In the genomic region with DNA sequence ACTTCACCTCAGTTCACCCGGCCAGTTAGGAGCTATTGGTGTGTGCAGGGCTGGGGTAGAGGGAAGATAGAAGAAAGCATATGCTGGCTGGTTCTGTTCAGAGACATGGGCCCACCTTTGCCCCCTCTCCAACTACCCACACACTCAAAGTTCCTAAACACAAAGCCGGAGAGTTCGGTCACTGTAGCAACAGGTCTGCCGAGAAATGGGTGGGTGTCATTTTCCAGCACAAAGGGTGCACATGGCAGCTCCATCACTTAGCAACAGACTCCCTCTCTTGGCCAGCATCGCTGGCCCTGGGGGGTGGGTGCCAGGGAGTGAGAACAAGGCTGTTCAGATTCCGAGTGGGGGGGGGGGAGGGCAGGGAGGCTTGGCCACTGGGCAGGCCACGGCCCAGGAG, we compare ENCODE assay signal across 10 mouse cellular contexts. TPM values are rescaled to one million over a fixed set of nuclear protein-coding genes. Genes with fewer than 3 reads are reported as not detected.
DNase-seq lines count a peak whose midpoint lies in the region; ATAC-seq lines count a peak whose summit lies in the region.
"Had no signal": no experiment of that assay in that cellular context is flagged by ENCODE, and none has a peak within 500 bp of the region (broad histone marks: within the 10 kb centered on the region; RNA-seq: fewer than 3 reads in every experiment).

No protein-coding gene starts in this region.

- H3K36me3 ChIP-seq in neural tube, embryonic 11.5 days (ENCODE audit: control insufficient read depth, insufficient read depth, low read length), result peaks cover 3% of the 10 kb centered on the region; the same call in 1 of the 2 replicates
- no peaks in the 10 kb centered on the region for H3K36me3 ChIP-seq in hindbrain, embryonic 11.5 days (ENCODE audit: control insufficient read depth, insufficient read depth, low read length)
- H3K36me3 ChIP-seq in neural tube, embryonic 15.5 days, result peaks cover 19% of the 10 kb centered on the region
- H3K36me3 ChIP-seq in kidney, embryonic 16.5 days (ENCODE audit: insufficient read depth, low read length), result peaks cover 17% of the 10 kb centered on the region

- no peak overlapping the region for H3K4me3 ChIP-seq in neural tube, embryonic 11.5 days (ENCODE audit: low read depth, low read length)
- no peak overlapping the region for H3K4me3 ChIP-seq in hindbrain, embryonic 11.5 days (ENCODE audit: low read depth, low read length)
- H3K4me3 ChIP-seq in neural tube, embryonic 15.5 days (replicated peaks), result no peak overlapping the region
- no peak overlapping the region for H3K4me3 ChIP-seq in kidney, embryonic 16.5 days (ENCODE audit: low read length)

- no peak overlapping the region for H3K9ac ChIP-seq in neural tube, embryonic 11.5 days (ENCODE audit: low read length)
- H3K9ac ChIP-seq in hindbrain, embryonic 11.5 days (ENCODE audit: low read depth, low read length), result no peak overlapping the region
- no peak overlapping the region for H3K9ac ChIP-seq in neural tube, embryonic 15.5 days (replicated peaks)
- no peak overlapping the region for H3K9ac ChIP-seq in kidney, embryonic 16.5 days (replicated peaks; ENCODE audit: low read length)

- peak; percentile 21 for ATAC-seq in neural tube, embryonic 11.5 days (ENCODE audit: insufficient read depth, low FRiP score, low TSS enrichment)
- peak; percentile 41 for ATAC-seq in hindbrain, embryonic 11.5 days (ENCODE audit: low FRiP score)
- ATAC-seq in neural tube, embryonic 15.5 days (ENCODE audit: low FRiP score), result peak; percentile 74
- ATAC-seq in kidney, embryonic 16.5 days (ENCODE audit: low FRiP score, low TSS enrichment), result no peak

- intact Hi-C loops in left cerebral cortex, postnatal 25 days (cut with DNase I), result no loop called here

- 66% methylated on average over 7 of the region's 7 CpGs for WGBS in neural tube, embryonic 11.5 days
- WGBS in hindbrain, embryonic 11.5 days, result 42% methylated on average over 7 of the region's 7 CpGs
- WGBS in neural tube, embryonic 15.5 days, result 33% methylated on average over 7 of the region's 7 CpGs
- 45% methylated on average over 7 of the region's 7 CpGs for WGBS in kidney, embryonic 16.5 days

- no peak overlapping the region for H3K27ac ChIP-seq in neural tube, embryonic 11.5 days (ENCODE audit: low read depth, low read length)
- H3K27ac ChIP-seq in hindbrain, embryonic 11.5 days (ENCODE audit: low read depth, low read length), result no peak overlapping the region
- peak overlapping the region; percentile 84 for H3K27ac ChIP-seq in neural tube, embryonic 15.5 days (replicated peaks)
- no peak overlapping the region for H3K27ac ChIP-seq in kidney, embryonic 16.5 days (ENCODE audit: low read length)

- no peaks in the 10 kb centered on the region for H3K27me3 ChIP-seq in neural tube, embryonic 11.5 days (ENCODE audit: control insufficient read depth, insufficient read depth, low read length)
- H3K27me3 ChIP-seq in hindbrain, embryonic 11.5 days (ENCODE audit: control insufficient read depth, insufficient read depth, low read length), result no peaks in the 10 kb centered on the region
- no peaks in the 10 kb centered on the region for H3K27me3 ChIP-seq in neural tube, embryonic 15.5 days (replicated peaks)
- H3K27me3 ChIP-seq in kidney, embryonic 16.5 days (ENCODE audit: insufficient read depth, low read length), result no peaks in the 10 kb centered on the region

- H3K9me3 ChIP-seq in neural tube, embryonic 11.5 days (ENCODE audit: control insufficient read depth, low read length), result no peaks in the 10 kb centered on the region
- no peaks in the 10 kb centered on the region for H3K9me3 ChIP-seq in hindbrain, embryonic 11.5 days (ENCODE audit: control insufficient read depth, low read length)
- no peaks in the 10 kb centered on the region for H3K9me3 ChIP-seq in neural tube, embryonic 15.5 days (replicated peaks)
- H3K9me3 ChIP-seq in kidney, embryonic 16.5 days (ENCODE audit: low read length), result no peaks in the 10 kb centered on the region

- no peak for DNase-seq in neural tube, embryonic 11.5 days (ENCODE audit: low spot score)
- no peak for DNase-seq in neural tube, embryonic 10.5 days (ENCODE audit: extremely low spot score, low spot score)
- peak; percentile 27 for DNase-seq in hindbrain, embryonic 11.5 days (ENCODE audit: low spot score)
- peak; percentile 47 to 71 for DNase-seq in left cerebral cortex, postnatal 25 days (ENCODE audit: low spot score in 2 of 2)
- no peak for DNase-seq in adrenal gland, adult (ENCODE audit: inconsistent age in 2 of 2, low spot score in 1 of 2)
- no peak for DNase-seq in thymus, postnatal 10 days (ENCODE audit: low spot score in 2 of 2)
- DNase-seq: heart, postnatal 14 days had no signal

- 0 out of 2 replicates have a peak, but pooled peaks cover 3% of the 10 kb centered on the region for H3K4me1 ChIP-seq in neural tube, embryonic 11.5 days (ENCODE audit: control insufficient read depth, insufficient read depth, low read length)
- H3K4me1 ChIP-seq in hindbrain, embryonic 11.5 days (replicated peaks; ENCODE audit: control insufficient read depth, insufficient read depth, low read length), result 0 out of 2 replicates have a peak, but pooled peaks cover 3% of the 10 kb centered on the region
- peaks cover 26% of the 10 kb centered on the region for H3K4me1 ChIP-seq in neural tube, embryonic 15.5 days
- H3K4me1 ChIP-seq in kidney, embryonic 16.5 days (ENCODE audit: insufficient read depth, low read length), result peaks cover 13% of the 10 kb centered on the region

- H3K4me2 ChIP-seq in neural tube, embryonic 11.5 days (ENCODE audit: low read depth), result no peak overlapping the region
- no peak overlapping the region for H3K4me2 ChIP-seq in hindbrain, embryonic 11.5 days (replicated peaks; ENCODE audit: low read depth, low read length)
- H3K4me2 ChIP-seq in neural tube, embryonic 15.5 days, result no peak overlapping the region
- H3K4me2 ChIP-seq in kidney, embryonic 16.5 days (replicated peaks; ENCODE audit: low read depth, low read length), result no peak overlapping the region

RNA-seq across cellular contexts. Expression of gene Gpr37l1, which starts 8.4 kb away (rescaled TPM):
- not detected in 2 replicates for polyA plus RNA-seq in neural tube, embryonic 11.5 days (2014; fragmentation: Nextera tagmentation; extraction: Ambion mirVana)
- not detected in 2 replicates for polyA plus RNA-seq in hindbrain, embryonic 11.5 days (2014; fragmentation: Nextera tagmentation; extraction: Ambion mirVana)
- 100 to 1,000 TPM; 182 to 212 TPM for total RNA-seq in left cerebral cortex, postnatal 25 days (2021)
- polyA plus RNA-seq in neural tube, embryonic 15.5 days (2015; fragmentation: Nextera tagmentation; extraction: Ambion mirVana), result 1.4 and 1.7 TPM in 2 replicates
- 0.10 TPM in 1 of 2 replicates, not detected in the other for polyA plus RNA-seq in kidney, embryonic 16.5 days (2015; fragmentation: Nextera tagmentation; extraction: Ambion mirVana)

RNA-seq across cellular contexts. Expression of gene Arl8a, which starts 12.4 kb away (rescaled TPM):
- polyA plus RNA-seq in neural tube, embryonic 11.5 days (2014; fragmentation: Nextera tagmentation; extraction: Ambion mirVana), result 104 and 111 TPM in 2 replicates
- polyA plus RNA-seq in hindbrain, embryonic 11.5 days (2014; fragmentation: Nextera tagmentation; extraction: Ambion mirVana), result 84.5 and 84.6 TPM in 2 replicates
- total RNA-seq in left cerebral cortex, postnatal 25 days (2021), result 100 to 1,000 TPM; 261 to 278 TPM
- 314 and 353 TPM in 2 replicates for polyA plus RNA-seq in neural tube, embryonic 15.5 days (2015; fragmentation: Nextera tagmentation; extraction: Ambion mirVana)
- 42.9 and 46.7 TPM in 2 replicates for polyA plus RNA-seq in kidney, embryonic 16.5 days (2015; fragmentation: Nextera tagmentation; extraction: Ambion mirVana)

RNA-seq across cellular contexts. Expression of gene Ptpn7, which starts 26.6 kb away (rescaled TPM):
- polyA plus RNA-seq in neural tube, embryonic 11.5 days (2014; fragmentation: Nextera tagmentation; extraction: Ambion mirVana), result 1.6 and 1.7 TPM in 2 replicates
- 1.3 and 2.1 TPM in 2 replicates for polyA plus RNA-seq in hindbrain, embryonic 11.5 days (2014; fragmentation: Nextera tagmentation; extraction: Ambion mirVana)
- total RNA-seq in left cerebral cortex, postnatal 25 days (2021), result 1 to 10 TPM in 1 of 2 experiments, under 1 TPM in 1; 0.16 to 1.0 TPM
- polyA plus RNA-seq in neural tube, embryonic 15.5 days (2015; fragmentation: Nextera tagmentation; extraction: Ambion mirVana), result 0.36 and 15.5 TPM in 2 replicates
- 0.99 and 1.6 TPM in 2 replicates for polyA plus RNA-seq in kidney, embryonic 16.5 days (2015; fragmentation: Nextera tagmentation; extraction: Ambion mirVana)
- total RNA-seq: layer of hippocampus, postnatal 36 days had no signal

RNA-seq across cellular contexts. Expression of gene Lgr6, which starts 54.0 kb away (rescaled TPM):
- polyA plus RNA-seq in neural tube, embryonic 11.5 days (2014; fragmentation: Nextera tagmentation; extraction: Ambion mirVana), result 0.41 and 0.52 TPM in 2 replicates
- 0.19 and 0.53 TPM in 2 replicates for polyA plus RNA-seq in hindbrain, embryonic 11.5 days (2014; fragmentation: Nextera tagmentation; extraction: Ambion mirVana)
- 1 to 10 TPM; 1.5 to 2.1 TPM for total RNA-seq in left cerebral cortex, postnatal 25 days (2021)
- 1.6 TPM in 2 replicates for polyA plus RNA-seq in neural tube, embryonic 15.5 days (2015; fragmentation: Nextera tagmentation; extraction: Ambion mirVana)
- 0.76 and 0.77 TPM in 2 replicates for polyA plus RNA-seq in kidney, embryonic 16.5 days (2015; fragmentation: Nextera tagmentation; extraction: Ambion mirVana)

Comparison
In these comparisons a context has a peak if more than half of its experiments do, and no peak if none do; other contexts are left out.
1. DNase-seq: peak in hindbrain, embryonic 11.5 days (single experiment) and left cerebral cortex, postnatal 25 days (2 of 2); none in neural tube, embryonic 11.5 days (single experiment), neural tube, embryonic 10.5 days (single experiment), adrenal gland, adult (0 of 2) and thymus, postnatal 10 days (0 of 2).